Mouse (Mus musculus) lung, adult 18-20 months (tissue): ENCODE measurements at regions not wholly inside any gene's neighbourhood (a gene's known extent, or its start where the extent isn't known, plus 50 kb on each side); places are given as distances from the start of the nearest gene placed in this dataset.

Experiments used
- DNase-seq, 2 experiments: peaks; one replicate each; pipeline ENCODE4 v3.0.0; 2022; ENCODE audit warnings: mixed read lengths in 2 of 2

- DNase-seq, result no peak
Observed at GRCm38 (mm10) chr9:122629171-122629904, 117.8 kb upstream of the Topaz1 start.

GRCm38 (mm10) chr9:122631793-122632192, 115.4 kb upstream of the Topaz1 start:
- DNase-seq, result no peak

- no peak for DNase-seq
Observed at GRCm38 (mm10) chr9:122633484-122633883, 113.7 kb upstream of the Topaz1 start.

- DNase-seq, result peak; percentile 11 to 50
Observed at GRCm38 (mm10) chr9:122635138-122635964, 111.8 kb upstream of the Topaz1 start.

- no peak for DNase-seq
Observed at GRCm38 (mm10) chr9:122637591-122637990, 109.6 kb upstream of the Topaz1 start.

GRCm38 (mm10) chr9:122639239-122639638, 107.9 kb upstream of the Topaz1 start:
- peak in 1 of 2 experiments; percentile 43 for DNase-seq

GRCm38 (mm10) chr9:122642913-122643312, 104.2 kb upstream of the Topaz1 start:
- no peak for DNase-seq

- DNase-seq, result no peak
Observed at GRCm38 (mm10) chr9:122645569-122645968, 101.6 kb upstream of the Topaz1 start.

GRCm38 (mm10) chr9:122650862-122651261, 96.3 kb upstream of the Topaz1 start:
- no peak for DNase-seq

GRCm38 (mm10) chr9:122655583-122655982, 91.6 kb upstream of the Topaz1 start:
- peak; percentile 17 to 23 for DNase-seq

GRCm38 (mm10) chr9:122660050-122660449, 87.1 kb upstream of the Topaz1 start:
- no peak for DNase-seq

- DNase-seq, result no peak
Observed at GRCm38 (mm10) chr9:122666978-122667645, 80.0 kb upstream of the Topaz1 start.

GRCm38 (mm10) chr9:122667646-122667981, 79.5 kb upstream of the Topaz1 start:
- no peak for DNase-seq

GRCm38 (mm10) chr9:122673777-122674176, 73.4 kb upstream of the Topaz1 start:
- no peak for DNase-seq

- DNase-seq, result no peak
Observed at GRCm38 (mm10) chr9:122678001-122678696, 69.0 kb upstream of the Topaz1 start.

GRCm38 (mm10) chr9:122687170-122687569, 60.0 kb upstream of the Topaz1 start:
- peak in 1 of 2 experiments; percentile 7 for DNase-seq

- DNase-seq, result no peak
Observed at GRCm38 (mm10) chr9:122691879-122692278, 55.3 kb upstream of the Topaz1 start.

GRCm38 (mm10) chr9:122695724-122696123, 51.4 kb upstream of the Topaz1 start:
- DNase-seq, result no peak
